Mouse (Mus musculus) myocyte (in vitro differentiated cells): ENCODE measurements around the gene Gm21394. TPM values are rescaled to one million over a fixed set of nuclear protein-coding genes. Genes with fewer than 3 reads are reported as not detected.
"Not testable (repeated sequence)": the region's sequence is repeated elsewhere in the genome, so short reads cannot be mapped to it uniquely, and the experiment has no call there.

ENCODE experiments used
- H3K27me3 ChIP-seq: one replicate; pipeline ENCODE4 v1.6.1; 2011; ENCODE audit not compliant: control insufficient read depth, insufficient read depth, insufficient read length
- H3K36me3 ChIP-seq: one replicate; pipeline ENCODE4 v1.6.1; 2011; ENCODE audit not compliant: control insufficient read depth, insufficient read depth
- H3K4me2 ChIP-seq: one replicate; pipeline ENCODE4 v1.6.1; 2011; ENCODE audit warnings: low read depth, control low read depth
- H3K4me3 ChIP-seq: one replicate; pipeline ENCODE4 v1.5.1; 2011; ENCODE audit warnings: mild to moderate bottlenecking, control low read depth, moderate library complexity
- H3K79me2 ChIP-seq: one replicate; pipeline ENCODE4 v1.6.1; 2011; ENCODE audit not compliant: control insufficient read depth, insufficient read depth
- H3ac ChIP-seq: one replicate; pipeline ENCODE4 v1.6.1; 2011; ENCODE audit not compliant: control insufficient read depth, insufficient read length
- polyA plus RNA-seq: library from polyadenylated mRNA; unstranded; fragments of >200 nt; fragmentation: generic; extraction: Trizol; gene quantifications from one replicate; pipeline ENCODE4 v1.2.1, GENCODE M21; 2012; ENCODE audit warnings: missing spikeins

Gm21394 gene
- not detected for polyA plus RNA-seq

DNA sequence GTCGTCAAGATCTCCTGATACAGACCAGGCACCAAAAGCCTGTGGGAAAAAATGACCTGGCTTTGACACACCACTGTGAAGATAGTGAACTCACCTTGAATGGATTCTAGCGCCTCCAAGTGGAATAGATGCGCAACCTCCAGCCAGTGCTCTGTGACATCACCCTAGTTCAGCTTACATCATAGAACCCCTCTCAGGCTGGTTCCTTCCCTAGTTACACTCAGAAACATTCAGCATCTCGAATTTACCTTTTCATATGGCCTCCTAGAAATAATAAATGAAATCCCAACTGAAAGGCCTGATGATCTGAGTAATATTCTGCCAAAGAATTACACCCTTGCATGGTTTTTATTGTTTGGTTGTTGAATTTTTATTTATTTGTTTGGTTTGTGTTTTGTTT, at the start of gene Gm21394:
Gene Gm21394 (minus strand): TSS at position 101 of the 400 bp plus-strand sequence.
- H3K4me3 ChIP-seq, H3ac ChIP-seq, H3K79me2 ChIP-seq, H3K27me3 ChIP-seq, H3K4me2 ChIP-seq, H3K36me3 ChIP-seq: not testable (repeated sequence)

Other genes starting within 250 kb of the Gm21394 start
- not detected for gene Gm21409, start 181.8 kb upstream of the Gm21394 start, polyA plus RNA-seq